Mouse (Mus musculus) embryonic fibroblast, embryonic 13.5 days (primary cell): ENCODE measurements around the gene Suds3.

Source experiments
- CTCF ChIP-seq: IDR thresholded peaks from 2 replicates; pipeline ENCODE4 v1.5.1; 2011; ENCODE audit warnings: mild to moderate bottlenecking, control low read depth, low read length, moderate library complexity, borderline replicate concordance; ENCODE audit not compliant: insufficient read depth
- POLR2A ChIP-seq: IDR thresholded peaks from 2 replicates; pipeline ENCODE4 v1.6.1; 2011; ENCODE audit warnings: low read depth, mild to moderate bottlenecking, control low read depth, low read length, moderate library complexity

- TF ChIP-seq POLR2A (no peak), CTCF (no peak)
These were observed 1.8 kb upstream of the Suds3 start for GRCm38 (mm10) chr5:117117716-117118115.
